Mouse (Mus musculus): ENCODE measurements around the gene Dusp27.
"Not testable (repeated sequence)": the region's sequence is repeated elsewhere in the genome, so short reads cannot be mapped to it uniquely, and the experiment has no call there.

Dusp27 gene

DNA sequence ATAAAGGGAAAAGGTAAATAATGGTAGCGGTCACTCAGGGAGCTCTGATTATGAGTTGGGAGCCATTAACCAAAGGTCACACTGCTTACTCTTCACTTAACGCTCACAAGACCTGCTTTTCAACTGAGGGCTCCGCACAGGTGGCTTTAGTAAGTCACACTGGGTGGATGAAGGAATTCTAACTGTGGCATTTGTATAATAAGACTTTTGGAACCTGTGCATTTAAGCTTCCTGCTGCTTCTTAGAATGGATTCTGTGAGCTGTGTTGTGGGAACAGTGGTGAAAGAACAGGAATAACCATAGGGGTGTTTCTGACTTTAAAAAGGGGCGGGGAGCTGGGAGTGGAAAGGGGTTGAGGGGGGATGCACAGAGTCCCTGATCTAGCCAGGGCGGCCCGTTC lies 14.6 kb upstream of the Dusp27 start:
- no peak for DNase-seq (ENCODE audit: low read depth, low spot score)

DNA sequence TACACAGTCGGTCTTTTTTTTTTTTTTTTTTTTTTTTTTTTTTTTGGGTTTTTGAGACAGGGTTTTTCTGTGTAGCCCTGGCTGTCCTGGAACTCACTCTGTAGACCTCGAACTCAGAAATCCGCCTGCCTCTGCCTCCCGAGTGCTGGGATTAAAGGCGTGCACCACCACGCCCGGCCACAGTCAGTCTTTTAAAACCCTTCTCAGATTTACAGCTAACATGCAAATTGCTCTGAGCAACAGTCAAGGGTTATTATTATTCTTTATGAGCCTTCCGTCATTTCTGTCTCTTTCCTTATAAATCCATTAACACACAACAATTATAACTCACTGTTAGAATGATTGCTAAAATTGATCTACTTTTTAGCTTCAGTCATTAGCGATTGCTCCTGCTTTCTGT lies 14.1 kb upstream of the Dusp27 start:
- not testable (repeated sequence) for DNase-seq (ENCODE audit: low read depth, low spot score)

DNA sequence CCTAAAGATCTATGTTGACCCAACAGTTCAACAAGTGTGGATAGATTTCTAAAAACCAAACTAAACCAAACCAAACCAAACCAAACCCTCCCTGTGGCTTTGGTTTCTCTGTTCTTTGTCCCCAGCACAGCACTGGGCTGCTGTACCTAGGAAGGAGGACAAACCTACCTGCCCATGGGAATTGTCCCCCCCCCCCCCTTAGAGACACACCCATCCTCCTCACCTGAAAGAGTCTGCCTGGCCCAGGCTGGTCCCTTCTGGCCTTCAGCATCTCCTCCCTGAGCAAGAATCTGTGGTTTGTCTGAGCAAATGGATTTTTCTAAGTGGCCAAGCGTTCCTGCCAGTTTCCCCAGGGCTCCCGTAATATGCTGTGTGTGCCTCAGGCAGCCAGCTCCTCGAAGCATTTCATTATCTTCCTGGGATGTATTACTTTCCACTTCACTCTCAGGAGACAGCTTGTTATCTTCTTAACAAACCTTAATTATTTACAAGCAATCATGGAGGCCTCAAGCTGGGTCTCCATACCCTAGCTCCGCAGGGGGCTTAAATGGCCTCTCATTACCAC lies 12.0 kb upstream of the Dusp27 start:
- DNase-seq (ENCODE audit: low read depth, low spot score) = no peak

DNA sequence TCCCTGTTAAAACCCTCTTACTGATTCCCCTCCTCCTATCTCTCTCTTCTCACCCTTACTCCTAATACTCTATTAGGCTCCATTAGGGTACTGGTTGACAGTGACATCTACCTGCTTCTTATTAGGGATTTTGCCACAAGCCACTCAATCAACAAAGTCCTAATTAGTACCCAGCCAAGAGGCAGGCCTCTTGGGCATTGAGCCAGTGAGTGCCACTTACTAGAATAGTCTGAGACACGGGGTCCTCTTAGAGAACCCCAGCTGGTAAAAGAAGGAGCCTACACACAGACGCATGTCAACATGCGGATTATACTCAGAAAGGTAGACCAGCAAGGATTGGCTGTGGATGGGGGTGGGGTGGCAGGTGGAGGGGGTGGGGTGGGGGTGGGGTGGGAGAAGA lies 11.4 kb upstream of the Dusp27 start:
- DNase-seq (ENCODE audit: low read depth, low spot score) = no peak

DNA sequence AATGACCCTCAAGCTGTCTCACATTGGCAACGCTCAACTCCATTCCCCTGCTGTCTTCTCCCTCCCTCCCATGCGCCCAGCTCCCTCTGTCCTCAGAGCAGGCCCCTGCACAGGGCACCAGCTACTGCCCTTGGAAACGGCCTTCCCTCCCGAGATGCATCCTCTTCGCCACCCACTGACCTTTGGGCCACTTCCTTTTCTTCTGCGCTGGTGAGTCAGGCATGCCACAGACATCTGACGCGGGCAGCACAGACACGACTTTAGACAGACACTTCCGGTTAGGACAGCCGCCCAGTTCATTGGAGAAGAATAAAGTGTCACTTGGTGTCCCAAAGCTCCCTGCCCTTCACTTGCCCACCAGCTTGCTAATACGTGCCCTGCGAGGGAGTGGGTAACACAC lies 10.4 kb upstream of the Dusp27 start:
- DNase-seq (ENCODE audit: low read depth, low spot score) = no peak

DNA sequence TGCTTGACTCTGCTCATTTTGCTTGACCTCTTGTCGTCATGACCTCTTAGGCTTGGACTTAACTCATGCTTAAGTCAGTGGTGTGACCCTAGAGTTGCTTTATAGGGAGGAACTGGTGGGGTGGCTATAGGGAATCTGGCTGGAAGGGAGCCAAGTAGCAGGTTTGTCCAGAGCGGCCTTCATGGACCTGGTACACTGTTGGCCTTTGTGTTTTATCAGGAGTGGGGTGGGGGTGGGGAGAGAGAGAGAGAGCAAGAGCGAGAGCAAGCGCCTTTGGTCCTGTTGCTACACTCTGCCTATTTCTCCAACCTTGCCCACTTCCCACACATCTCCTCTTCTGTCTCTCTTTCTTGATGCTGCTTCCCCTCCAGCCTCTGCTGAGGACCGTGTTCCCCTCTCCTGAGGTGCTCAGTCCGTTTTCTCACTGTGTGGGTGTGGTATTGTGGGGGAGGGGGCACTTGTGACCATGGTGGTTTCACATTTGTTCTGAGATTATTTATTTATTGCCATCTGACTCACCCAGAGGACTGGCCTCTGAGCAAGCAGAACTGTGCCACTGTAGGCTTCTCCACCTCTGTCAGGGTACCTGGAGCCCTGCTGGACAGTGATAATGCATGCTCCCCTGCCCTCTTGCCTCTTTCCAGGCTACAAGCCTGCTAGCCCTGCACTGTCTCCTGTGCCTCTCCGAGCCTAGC lies 9.7 kb upstream of the Dusp27 start:
- DNase-seq (ENCODE audit: low read depth, low spot score) = no peak

DNA sequence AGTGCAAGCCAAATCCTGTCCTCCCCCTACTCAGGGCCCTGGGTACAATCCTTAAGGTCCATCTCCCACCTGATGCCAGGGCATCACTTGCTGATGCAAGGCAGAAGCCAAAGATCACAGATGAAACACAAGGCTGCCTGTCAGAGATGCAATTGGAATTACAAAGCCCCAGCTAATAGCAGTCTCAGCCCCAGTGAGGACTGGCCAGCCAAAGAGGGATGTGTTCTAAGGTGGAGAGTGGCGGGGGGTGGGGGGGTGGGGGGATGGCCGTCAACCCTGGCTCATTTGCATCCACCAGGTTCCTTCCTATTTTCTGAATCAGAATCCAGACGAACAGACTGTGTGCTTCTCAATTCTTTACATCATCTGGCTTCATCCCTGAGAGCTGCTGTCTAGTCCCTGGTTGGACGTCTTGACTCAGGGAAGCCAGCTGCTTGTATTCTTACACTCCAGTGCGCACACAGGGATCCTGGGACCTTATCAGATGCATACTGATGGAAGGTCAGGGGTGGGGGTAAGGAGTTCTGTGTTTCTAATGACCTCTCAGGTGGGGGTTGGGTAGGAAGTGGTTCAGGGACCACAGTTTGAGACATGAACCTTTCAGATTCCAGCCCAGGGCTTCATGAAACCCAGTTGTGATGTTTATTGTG lies 7.5 kb upstream of the Dusp27 start:
- DNase-seq (ENCODE audit: low read depth, low spot score) = no peak

DNA sequence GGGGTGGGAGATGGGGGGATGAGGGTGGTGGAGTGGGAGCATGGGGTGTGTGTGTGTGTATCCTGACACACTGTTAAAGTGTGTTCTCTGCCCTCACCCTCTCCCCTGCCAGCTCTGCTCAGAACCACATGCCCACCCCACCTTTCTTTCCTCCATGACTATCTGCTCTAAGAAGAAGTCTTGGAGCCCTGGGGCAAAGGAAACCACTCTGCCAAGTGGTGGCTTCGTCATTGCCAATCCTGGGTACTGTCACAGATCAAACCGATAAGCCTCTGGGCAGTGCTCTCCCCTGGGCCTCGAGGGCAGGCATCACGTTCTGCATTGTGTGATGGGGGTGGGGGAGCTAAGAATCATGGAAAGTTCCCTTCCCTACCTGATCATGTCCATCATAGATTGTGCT lies 4.6 kb upstream of the Dusp27 start:
- no peak for DNase-seq (ENCODE audit: low read depth, low spot score)

DNA sequence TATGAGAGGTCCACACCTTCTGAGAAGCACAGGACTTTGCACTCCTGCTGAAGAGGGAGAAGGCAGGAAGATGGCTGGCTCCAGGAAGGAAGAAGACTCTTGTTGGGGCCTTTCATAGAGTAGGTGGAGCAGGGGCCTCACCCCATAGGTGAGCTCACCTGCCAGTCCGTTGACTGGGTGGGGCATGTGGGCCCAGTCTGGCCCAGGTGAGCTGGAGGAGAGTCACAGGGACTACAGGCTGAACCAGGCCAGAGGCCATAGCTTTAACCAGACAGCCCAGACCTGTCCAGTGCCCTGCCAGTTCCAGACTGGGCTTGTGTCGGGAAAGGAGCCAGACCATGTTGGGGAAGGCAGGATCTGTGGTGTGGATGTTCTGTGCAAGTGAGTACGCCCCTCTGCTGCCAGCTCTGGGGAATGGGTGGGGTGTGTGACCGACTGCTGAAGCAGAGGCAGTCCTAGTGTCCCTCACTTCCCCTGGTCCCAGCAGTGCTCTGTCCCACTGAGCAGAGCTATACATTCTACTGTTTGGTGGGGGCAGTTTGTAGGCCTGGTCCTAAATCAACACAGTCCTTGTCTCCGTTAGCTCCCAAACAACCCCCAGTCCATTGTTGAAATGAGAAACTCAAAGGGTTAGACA lies 2.6 kb upstream of the Dusp27 start, which contains the start of gene Gpa33:
Gene Gpa33 (plus strand): TSS at position 15 of the 637 bp plus-strand sequence.
- no peak for DNase-seq (ENCODE audit: low read depth, low spot score)

DNA sequence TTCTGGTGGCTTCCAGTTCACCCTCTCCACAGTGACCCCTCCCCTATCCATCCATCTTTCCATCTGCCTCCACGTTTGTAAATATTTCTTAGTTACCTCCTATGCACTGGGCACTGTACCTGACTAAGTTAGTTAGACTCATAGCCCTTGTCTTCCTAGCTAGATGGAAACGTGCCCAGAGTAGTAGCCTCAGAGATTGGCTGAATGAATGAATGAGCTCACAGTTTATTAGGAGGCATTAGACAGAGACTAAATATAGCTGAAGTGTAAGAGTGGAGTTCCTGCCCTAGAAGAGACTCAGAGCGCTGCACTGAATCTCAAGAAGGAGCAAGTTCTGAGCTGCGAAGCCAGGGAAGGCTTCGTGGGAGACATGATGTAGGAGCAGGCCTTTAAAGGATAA lies 829 bp upstream of the Dusp27 start:
- no peak for DNase-seq (ENCODE audit: low read depth, low spot score)

DNA sequence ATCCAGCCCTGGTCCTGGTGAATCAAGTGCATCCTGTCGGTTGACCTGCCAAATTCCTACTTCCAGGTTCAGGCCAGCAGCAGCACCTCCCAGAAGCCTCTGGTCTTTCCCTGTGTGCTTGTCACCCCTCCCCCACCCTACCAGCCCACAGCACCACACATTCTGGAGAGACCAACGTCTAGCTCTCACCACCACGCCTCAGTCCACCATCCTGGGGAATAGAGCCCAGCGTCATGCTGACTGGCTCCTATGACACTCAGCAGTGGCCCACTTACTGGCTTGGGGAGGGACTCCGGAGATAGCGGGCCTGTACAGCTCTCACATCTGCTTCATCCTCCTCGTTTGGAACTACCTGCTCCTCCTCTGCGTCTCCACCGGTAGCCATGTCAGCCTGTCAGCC lies 927 bp downstream of the Dusp27 start:
- DNase-seq (ENCODE audit: low read depth, low spot score) = no peak

DNA sequence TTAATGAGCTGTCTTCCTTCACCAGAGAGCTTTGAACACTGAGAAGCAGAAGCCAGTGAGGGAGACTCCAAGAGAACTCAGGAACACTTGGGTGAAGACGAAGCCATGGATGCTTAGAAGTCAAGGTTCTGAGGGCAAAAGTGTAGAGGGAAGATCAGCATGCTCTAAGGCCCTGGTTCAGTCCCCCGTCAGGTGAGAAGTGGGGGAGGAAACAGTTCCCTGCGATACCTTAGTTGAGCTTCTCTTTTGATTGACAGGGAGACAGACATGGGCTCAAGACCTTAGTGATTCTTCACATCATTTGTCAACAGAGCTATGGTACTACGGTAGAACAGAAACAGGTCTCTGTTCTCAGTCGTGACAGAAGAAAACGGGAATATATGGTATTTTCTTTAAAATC lies 1.4 kb downstream of the Dusp27 start:
- DNase-seq (ENCODE audit: low read depth, low spot score) = no peak

DNA sequence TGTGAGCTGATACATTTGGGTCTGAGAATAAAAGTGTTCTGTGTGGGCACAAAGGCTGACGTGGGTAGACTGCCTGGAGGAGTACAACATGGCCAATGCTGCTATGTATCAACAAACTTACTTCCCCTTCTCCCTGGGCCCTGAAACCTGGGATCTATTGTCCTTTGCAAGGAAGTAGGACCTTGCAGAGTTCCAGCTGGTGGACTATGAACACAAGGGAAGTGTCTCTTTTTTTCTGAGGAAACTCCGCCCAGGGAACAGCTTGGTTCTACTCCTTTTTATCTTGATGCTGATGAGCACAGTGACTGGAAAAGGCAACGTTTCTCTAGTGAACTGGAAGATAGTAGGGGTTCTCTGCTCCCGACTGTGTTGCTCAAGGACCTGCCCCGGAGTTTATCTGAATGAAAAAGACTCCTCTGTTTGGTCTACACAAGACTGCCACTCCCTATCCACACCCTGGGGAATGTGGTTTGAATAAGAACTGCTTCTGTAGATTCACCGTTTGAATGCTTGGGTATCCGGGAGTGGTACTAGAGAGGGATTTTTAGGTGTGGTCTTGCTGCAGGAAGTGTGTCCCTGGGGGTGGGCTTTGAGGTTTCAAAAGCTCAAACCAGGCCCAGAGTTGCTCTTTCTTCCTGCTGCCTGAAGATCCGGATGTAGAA lies 2.7 kb downstream of the Dusp27 start:
- DNase-seq (ENCODE audit: low read depth, low spot score) = no peak

DNA sequence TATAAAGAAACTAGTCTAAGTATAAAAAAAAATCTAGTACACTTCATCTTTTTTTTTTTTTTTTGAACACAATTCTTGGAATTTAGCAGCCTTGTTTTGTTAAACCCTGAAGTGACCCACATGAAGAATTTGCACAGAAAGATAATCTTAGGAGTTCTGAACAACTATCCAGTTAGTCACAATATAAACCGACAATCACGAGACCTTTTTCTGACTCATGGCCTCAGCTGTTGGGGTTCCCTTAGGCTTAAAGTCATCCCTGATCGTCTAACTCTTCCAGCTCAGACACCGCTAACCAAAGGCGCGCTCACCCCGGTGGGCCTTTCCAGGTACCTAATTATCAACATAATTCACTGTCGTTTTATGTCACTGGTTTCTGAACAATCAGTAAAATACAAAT lies 4.0 kb downstream of the Dusp27 start:
- DNase-seq (ENCODE audit: low read depth, low spot score) = no peak

DNA sequence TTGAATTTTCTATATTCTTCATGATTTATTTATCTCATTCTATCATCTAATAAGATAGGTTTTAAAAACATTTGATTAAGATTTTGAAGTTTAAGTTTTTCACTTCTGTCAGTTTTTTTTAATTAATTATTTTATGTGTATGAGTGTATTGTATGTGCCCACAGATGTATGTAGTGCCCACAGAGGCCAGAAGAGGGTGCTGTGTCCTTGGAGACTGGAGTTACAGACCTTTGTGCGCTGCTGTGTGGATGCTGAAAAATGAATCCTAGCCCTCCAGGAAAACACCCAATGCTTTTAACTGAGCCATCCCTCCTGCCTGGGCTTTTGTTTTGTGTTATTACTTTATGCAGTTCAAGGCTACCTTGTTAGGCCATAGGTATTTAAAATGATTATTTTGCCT lies 4.7 kb downstream of the Dusp27 start:
- DNase-seq (ENCODE audit: low read depth, low spot score) = no peak

DNA sequence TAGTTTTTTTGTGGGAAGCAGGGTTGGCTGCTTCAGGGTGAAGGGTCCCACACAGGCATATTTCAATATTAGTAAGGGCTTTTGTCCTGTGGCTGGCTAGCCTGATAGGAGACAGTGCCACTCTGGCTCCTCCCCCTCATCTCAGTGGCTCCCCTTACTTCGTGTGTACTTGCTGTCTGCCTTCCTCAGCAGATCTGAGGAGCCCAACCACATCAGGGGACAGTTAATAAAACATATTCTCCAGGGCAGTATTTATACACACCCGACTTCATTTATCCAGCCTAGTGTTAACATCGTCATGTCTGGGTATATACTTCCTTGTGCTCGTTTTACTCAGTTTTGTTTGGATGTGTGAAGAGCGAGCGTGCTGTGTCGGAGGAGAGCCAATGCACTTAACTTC lies 5.6 kb downstream of the Dusp27 start:
- DNase-seq (ENCODE audit: low read depth, low spot score) = no peak

DNA sequence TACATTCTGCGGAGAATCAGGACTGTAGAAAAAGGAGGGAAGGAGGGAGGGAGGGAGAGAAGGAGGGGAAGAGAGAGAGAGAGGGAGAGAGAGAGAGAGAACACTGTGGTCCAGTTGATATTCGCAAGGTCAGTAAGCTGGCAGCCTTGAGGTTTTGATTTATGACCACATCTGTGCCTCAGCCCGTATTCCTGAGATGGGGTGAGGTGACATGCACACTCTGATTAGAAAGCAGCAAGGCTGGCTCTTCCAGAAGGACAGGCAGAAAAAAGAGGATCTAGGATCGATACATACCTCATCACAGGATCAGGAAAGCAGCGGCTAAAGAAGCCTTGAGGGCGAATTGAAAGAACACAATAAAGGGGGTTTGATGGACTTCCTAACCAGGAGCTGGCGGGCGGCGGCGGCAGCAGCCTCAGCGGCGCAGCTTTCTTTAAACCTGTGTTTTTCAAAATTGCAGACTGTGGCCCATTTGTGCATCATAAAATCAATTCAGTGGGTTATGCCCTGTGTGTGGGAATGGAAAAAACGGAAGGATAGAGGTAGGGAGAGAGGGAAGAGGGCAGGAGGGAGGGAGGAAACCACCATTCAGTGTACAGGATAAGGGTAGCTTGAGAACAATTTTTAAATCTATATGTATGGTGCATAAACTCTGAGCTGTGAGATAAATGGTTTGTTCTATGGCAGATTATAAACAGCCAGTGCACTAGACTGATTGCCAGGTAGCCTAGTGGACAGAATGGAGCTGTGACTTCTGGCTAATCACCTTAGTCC lies 9.7 kb downstream of the Dusp27 start:
- no peak for DNase-seq (ENCODE audit: low read depth, low spot score)

DNA sequence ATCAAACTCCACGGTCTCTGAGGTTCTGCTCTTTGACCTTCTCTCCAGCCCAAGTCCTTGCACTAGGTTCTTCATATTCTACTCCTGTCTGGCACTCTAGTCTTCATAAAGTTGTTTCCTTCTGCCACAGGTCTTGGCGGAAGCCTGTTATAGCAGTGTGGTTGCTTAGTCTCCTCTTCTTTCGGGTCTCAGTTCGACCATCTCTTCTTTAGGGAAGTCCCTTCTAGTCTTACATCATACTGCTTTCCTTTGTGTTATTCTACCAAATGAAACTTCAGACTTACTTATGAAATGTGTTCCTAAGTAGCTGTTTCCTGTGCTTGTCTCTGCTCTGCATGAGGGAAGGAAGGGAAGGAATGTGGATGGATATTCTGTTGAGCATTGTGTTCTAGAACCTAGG lies 12.0 kb downstream of the Dusp27 start:
- no peak for DNase-seq (ENCODE audit: low read depth, low spot score)

DNA sequence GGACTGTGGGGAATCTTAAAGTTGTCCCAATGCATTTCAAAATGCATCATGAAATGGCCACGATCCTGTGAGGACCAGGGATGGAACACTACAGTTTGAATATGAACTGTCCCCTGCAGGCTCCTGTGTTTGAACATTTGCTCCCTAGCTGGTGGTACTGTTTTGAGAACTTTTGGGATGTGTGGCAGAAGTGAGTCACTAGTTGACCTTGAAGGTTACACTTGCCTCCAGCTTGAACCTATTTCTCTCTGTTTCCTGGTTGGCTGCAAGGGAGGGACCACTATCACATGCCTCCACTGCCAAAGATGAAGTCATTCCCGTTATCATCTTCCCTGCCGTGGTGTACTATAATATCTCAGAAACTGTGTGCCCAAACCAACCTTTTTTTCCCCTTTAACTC lies 12.7 kb downstream of the Dusp27 start:
- no peak for DNase-seq (ENCODE audit: low read depth, low spot score)

DNA sequence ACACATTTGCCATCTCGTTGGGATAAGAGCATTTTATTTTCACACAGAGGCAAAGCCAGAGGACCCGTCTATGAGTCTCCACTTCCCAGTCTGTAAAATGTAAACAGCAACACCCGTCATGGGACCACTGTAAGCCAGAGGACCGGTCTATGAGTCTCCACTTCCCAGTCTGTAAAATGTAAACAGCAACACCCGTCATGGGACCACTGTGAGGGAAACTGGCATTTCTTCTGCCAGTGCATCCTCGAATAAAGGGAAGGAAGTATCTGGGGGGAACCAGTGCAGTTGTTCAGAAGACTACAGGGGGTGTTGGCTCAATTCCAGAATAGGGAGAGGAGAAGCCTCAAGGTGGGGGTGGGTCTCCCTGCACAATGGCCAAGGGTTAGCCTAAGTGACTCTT lies 22.3 kb downstream of the Dusp27 start:
- no peak for DNase-seq (ENCODE audit: low read depth, low spot score)

DNA sequence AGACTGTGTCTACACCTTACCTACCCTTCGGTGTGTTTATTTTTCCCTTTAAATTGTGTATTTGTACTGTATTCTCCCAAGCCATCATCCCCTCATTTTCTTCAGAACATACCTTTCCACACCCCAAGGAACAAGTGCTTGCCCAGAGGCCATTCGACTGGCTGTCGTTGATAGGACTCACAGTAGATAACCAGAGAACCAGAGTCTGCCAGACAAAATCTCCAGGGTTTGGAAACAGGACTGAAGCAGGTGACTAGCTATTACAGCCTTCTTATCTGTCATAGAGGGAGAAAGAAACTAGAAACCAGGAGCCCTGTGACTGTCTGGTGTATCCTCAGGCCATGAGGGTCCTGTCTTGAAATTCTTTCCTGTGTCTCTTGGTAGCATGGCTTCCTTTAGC lies 22.9 kb downstream of the Dusp27 start:
- DNase-seq (ENCODE audit: low read depth, low spot score) = no peak

Data from c-Kit-negative CD71-positive TER-119-positive erythroid progenitor cells, embryonic 14.5 days (primary cell).